Mouse (Mus musculus) liver, embryonic 11.5 days (tissue): ENCODE measurements around the gene Iqck. TPM values are rescaled to one million over a fixed set of nuclear protein-coding genes. Genes with fewer than 3 reads are reported as not detected.

Experiments used
- ATAC-seq: fragments of 200-750 bp; cut with Nextera tagmentation; replicated peaks from 2 replicates; pipeline ENCODE4 v1.8.0; 2017; ENCODE audit warnings: moderate number of reproducible peaks, mild to moderate bottlenecking, moderate TSS enrichment, moderate library complexity; ENCODE audit not compliant: low FRiP score
- DNase-seq: peaks from one replicate; pipeline ENCODE4 v3.0.0-alpha.2; 2017; ENCODE audit warnings: low spot score
- H3K27ac ChIP-seq: fragments of 300-500 bp; sonication (generic); 2 replicates; pipeline ENCODE4 v1.5.1; 2014; ENCODE audit warnings: mild to moderate bottlenecking, low read depth, low read length, control low read depth
- H3K27me3 ChIP-seq: fragments of 300-500 bp; sonication (generic); replicated peaks from 2 replicates; pipeline ENCODE4 v1.6.1; 2014; ENCODE audit warnings: low read length, mixed read lengths; ENCODE audit not compliant: control insufficient read depth, insufficient read depth
- H3K36me3 ChIP-seq: fragments of 300-500 bp; sonication (generic); 2 replicates; pipeline ENCODE4 v1.6.1; 2014; ENCODE audit warnings: mild to moderate bottlenecking, low read length, moderate library complexity, mixed read lengths; ENCODE audit not compliant: control insufficient read depth, insufficient read depth
- H3K4me1 ChIP-seq: fragments of 300-500 bp; sonication (generic); replicated peaks from 2 replicates; pipeline ENCODE4 v1.6.1; 2014; ENCODE audit warnings: low read length, mixed read lengths; ENCODE audit not compliant: control insufficient read depth, insufficient read depth
- H3K4me2 ChIP-seq: fragments of 300-500 bp; sonication (generic); 2 replicates; pipeline ENCODE4 v1.6.1; 2014; ENCODE audit warnings: mild to moderate bottlenecking, control low read depth, moderate library complexity
- H3K4me3 ChIP-seq: fragments of 300-500 bp; sonication (generic); 2 replicates; pipeline ENCODE4 v1.5.1; 2014; ENCODE audit warnings: low read depth, low read length, control low read depth
- H3K9ac ChIP-seq: fragments of 300-500 bp; sonication (generic); 2 replicates; pipeline ENCODE4 v1.6.1; 2014; ENCODE audit warnings: low read depth, low read length, control low read depth
- H3K9me3 ChIP-seq: fragments of 300-500 bp; sonication (generic); 2 replicates; pipeline ENCODE4 v1.6.1; 2016; ENCODE audit warnings: low read length, inconsistent platforms, mixed read lengths; ENCODE audit not compliant: control insufficient read depth
- WGBS: fragments of 180-500 bp; shearing (Covaris S2); extraction: QIAGEN DNeasy Blood & Tissue Kit; methylation state at CpG from one replicate; pipeline ENCODE4 v1.1.7; 2014; 5-methylcytosine and 5-hydroxymethylcytosine counted together
- polyA plus RNA-seq: library from polyadenylated mRNA; unstranded; fragments of >200 nt; fragmentation: Nextera tagmentation; extraction: Ambion mirVana; gene quantifications from 2 replicates; pipeline ENCODE4 v1.2.1, GENCODE M21; 2014

Iqck gene
- polyA plus RNA-seq, 1 experiment from 2014 or later: 1.6 TPM

DNA sequence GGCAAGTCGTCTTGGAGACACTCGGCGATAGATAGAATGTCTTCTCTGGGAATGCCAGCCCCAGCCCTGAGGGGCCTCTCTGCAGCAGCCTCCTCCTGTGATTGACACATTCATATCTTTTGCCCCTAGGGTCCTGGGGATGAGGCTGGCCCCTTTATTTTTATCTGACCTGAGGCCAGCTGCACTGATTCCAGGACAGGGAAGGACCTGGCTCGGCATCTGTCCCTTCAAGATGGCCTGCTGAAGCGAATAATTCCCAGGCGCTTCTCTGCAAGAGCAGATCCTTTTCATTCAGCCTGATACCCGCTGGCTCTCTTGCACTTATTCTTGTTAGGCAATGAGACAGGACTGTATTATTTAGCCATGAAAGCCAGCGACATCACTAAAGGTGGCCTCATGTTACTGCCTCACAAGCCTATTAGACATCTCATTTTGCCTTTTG, 56.5 kb downstream of the Iqck start:
- ATAC-seq: no peak
- DNase-seq: no peak
- H3K27ac ChIP-seq: no peak overlapping the region
- H3K27me3 ChIP-seq: no peaks in the 10 kb centered on the region
- H3K9ac ChIP-seq: no peak overlapping the region
- no peaks in the 10 kb centered on the region for H3K4me1 ChIP-seq
- no peak overlapping the region for H3K4me2 ChIP-seq
- WGBS: 72% methylated on average over 8 of the region's 8 CpGs
- no peaks in the 10 kb centered on the region for H3K36me3 ChIP-seq
- H3K9me3 ChIP-seq: no peaks in the 10 kb centered on the region
- H3K4me3 ChIP-seq: no peak overlapping the region

DNA sequence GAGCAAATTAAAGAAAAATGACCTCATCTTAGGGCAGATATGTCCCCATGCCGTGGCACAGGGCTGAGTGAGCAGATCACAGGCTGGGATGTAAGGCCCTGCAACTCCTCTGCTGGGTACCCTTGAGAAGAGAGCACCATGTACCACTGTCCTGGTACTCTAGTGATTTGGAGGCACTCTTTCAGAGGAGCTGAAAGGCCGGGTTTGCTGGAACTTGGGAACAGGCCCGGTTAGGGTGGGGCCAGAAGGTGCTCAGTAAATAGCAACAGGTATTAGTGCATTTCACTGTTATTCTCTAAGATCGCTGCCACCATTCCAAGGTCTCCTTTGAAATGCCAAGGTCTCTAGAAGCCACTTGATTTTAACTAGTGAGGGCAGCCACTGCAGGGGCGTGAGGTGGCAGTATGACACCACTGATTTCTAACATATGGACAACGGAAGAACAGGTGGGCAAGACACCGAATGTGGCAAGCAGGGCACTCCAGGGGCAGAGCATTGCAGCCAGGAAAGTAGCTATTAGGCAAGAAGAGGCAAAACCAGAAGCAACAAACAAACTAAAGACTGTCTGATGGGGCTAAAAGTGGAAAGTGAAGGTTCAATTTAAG, 59.1 kb downstream of the Iqck start:
- DNase-seq (no peak), ATAC-seq (no peak)
- Histone ChIP-seq H3K27me3 (no peaks in the 10 kb centered on the region), H3K36me3 (no peaks in the 10 kb centered on the region), H3K4me3 (no peak overlapping the region), H3K9ac (no peak overlapping the region), H3K9me3 (no peaks in the 10 kb centered on the region), H3K4me2 (no peak overlapping the region), H3K27ac (no peak overlapping the region), H3K4me1 (no peaks in the 10 kb centered on the region)
- WGBS: 76% methylated on average over 7 of the region's 7 CpGs

GRCm38 (mm10) chr7:118919261-118920006, 63.9 kb downstream of the Iqck start:
- H3K4me3 ChIP-seq: no peak overlapping the region
- no peaks in the 10 kb centered on the region for H3K4me1 ChIP-seq
- H3K36me3 ChIP-seq: no peaks in the 10 kb centered on the region
- DNase-seq (no peak), ATAC-seq (no peak)
- H3K27ac ChIP-seq: no peak overlapping the region
- H3K9me3 ChIP-seq: no peaks in the 10 kb centered on the region
- H3K27me3 ChIP-seq: no peaks in the 10 kb centered on the region
- no peak overlapping the region for H3K9ac ChIP-seq
- no peak overlapping the region for H3K4me2 ChIP-seq
- 65% methylated on average over 10 of the region's 10 CpGs for WGBS

GRCm38 (mm10) chr7:118922441-118923202, 67.1 kb downstream of the Iqck start:
- Histone ChIP-seq H3K4me1 (no peaks in the 10 kb centered on the region), H3K27me3 (no peaks in the 10 kb centered on the region), H3K36me3 (no peaks in the 10 kb centered on the region), H3K9me3 (no peaks in the 10 kb centered on the region), H3K27ac (no peak overlapping the region), H3K4me3 (no peak overlapping the region), H3K9ac (no peak overlapping the region), H3K4me2 (no peak overlapping the region)
- no peak for DNase-seq
- ATAC-seq: no peak
- WGBS: 54% methylated on average over 4 of the region's 4 CpGs

DNA sequence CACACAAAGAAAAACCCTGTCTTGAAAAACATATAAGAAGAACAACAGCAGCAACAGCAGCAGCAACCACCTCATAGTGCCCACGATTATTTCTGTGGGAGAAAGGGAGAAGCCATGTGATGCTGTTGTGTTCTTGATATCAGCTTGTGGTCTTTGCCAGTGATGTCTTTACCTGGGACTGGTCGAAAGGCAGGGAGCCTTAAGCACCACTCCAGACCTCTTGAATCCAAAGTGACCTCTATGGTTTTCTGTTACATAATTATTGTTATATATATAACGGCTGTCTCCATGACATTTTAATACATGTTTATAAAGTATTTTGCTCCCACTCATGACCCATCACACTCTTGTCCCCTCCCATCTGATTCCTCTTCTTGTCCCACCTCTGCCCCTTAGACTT, 70.0 kb downstream of the Iqck start:
- 73% methylated on average over 3 of the region's 3 CpGs for WGBS

GRCm38 (mm10) chr7:118926516-118927260, 71.1 kb downstream of the Iqck start:
- Histone ChIP-seq H3K36me3 (no peaks in the 10 kb centered on the region), H3K4me2 (no peak overlapping the region), H3K9me3 (no peaks in the 10 kb centered on the region), H3K27ac (no peak overlapping the region), H3K4me3 (no peak overlapping the region), H3K27me3 (no peaks in the 10 kb centered on the region), H3K4me1 (peaks cover 7% of the 10 kb centered on the region; the same call in 1 of the 2 replicates), H3K9ac (no peak overlapping the region)
- DNase-seq (no peak), ATAC-seq (no peak)
- 88% methylated on average over 6 of the region's 6 CpGs for WGBS

More for the DNA sequence above, 70.0 kb downstream of the Iqck start:
- Histone ChIP-seq H3K36me3 (no peaks in the 10 kb centered on the region), H3K4me3 (no peak overlapping the region), H3K27ac (no peak overlapping the region), H3K9me3 (no peaks in the 10 kb centered on the region), H3K27me3 (no peaks in the 10 kb centered on the region), H3K4me1 (peaks cover 7% of the 10 kb centered on the region; the same call in 1 of the 2 replicates), H3K9ac (no peak overlapping the region), H3K4me2 (no peak overlapping the region)
- no peak for DNase-seq
- ATAC-seq: no peak

DNA sequence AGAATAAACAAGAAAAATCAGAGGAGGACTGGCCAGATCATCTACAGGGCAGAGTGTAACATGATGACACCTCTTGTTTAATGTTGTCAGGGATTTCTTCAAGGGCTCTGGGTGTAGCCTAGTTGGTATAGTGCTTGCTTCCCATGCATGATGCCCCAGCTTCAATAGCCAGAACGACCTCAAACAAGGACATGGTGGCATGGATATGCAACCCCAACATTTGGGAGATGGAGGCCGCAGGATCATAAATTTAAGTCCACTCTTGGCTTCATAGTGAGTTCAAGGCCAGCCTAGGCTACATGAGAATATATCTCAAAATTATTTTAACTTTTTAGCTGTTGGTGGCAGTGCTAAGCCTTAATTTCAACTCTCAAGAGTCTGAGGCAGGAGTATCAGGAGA, 71.7 kb downstream of the Iqck start:
- H3K4me2 ChIP-seq: no peak overlapping the region
- no peaks in the 10 kb centered on the region for H3K9me3 ChIP-seq
- ATAC-seq (no peak), DNase-seq (no peak)
- H3K27ac ChIP-seq: no peak overlapping the region
- no peaks in the 10 kb centered on the region for H3K36me3 ChIP-seq
- no peak overlapping the region for H3K9ac ChIP-seq
- WGBS: 81% methylated on average over 2 of the region's 2 CpGs
- H3K4me1 ChIP-seq: peaks cover 7% of the 10 kb centered on the region; the same call in 1 of the 2 replicates
- H3K27me3 ChIP-seq: no peaks in the 10 kb centered on the region
- H3K4me3 ChIP-seq: no peak overlapping the region

- DNase-seq (no peak), ATAC-seq (no peak)
- Histone ChIP-seq H3K4me1 (peaks cover 7% of the 10 kb centered on the region; the same call in 1 of the 2 replicates), H3K27me3 (no peaks in the 10 kb centered on the region), H3K4me2 (no peak overlapping the region), H3K36me3 (no peaks in the 10 kb centered on the region), H3K9ac (no peak overlapping the region), H3K9me3 (no peaks in the 10 kb centered on the region), H3K4me3 (no peak overlapping the region), H3K27ac (no peak overlapping the region)
- WGBS: 91% methylated on average over 3 of the region's 3 CpGs
These were observed 72.8 kb downstream of the Iqck start for GRCm38 (mm10) chr7:118928316-118928715.
